Mouse (Mus musculus) midbrain, embryonic 10.5 days (tissue): Measurements from ENCODE around the gene Plpp4. TPM values are rescaled to one million over a fixed set of nuclear protein-coding genes. Genes with fewer than 3 reads are reported as not detected.
A peak's percentile ranks its signal among the peaks of the same experiment; 100 is the strongest.

Experiments used
- DNase-seq: peaks from one replicate; pipeline ENCODE4 v3.0.0-alpha.2; 2017; ENCODE audit warnings: low spot score
- H3K27ac ChIP-seq: fragments of 300-500 bp; sonication (generic); replicated peaks from 2 replicates; pipeline ENCODE4 v1.5.1; 2016; ENCODE audit warnings: mild to moderate bottlenecking
- H3K27me3 ChIP-seq: fragments of 300-500 bp; sonication (generic); 2 replicates; pipeline ENCODE4 v1.6.1; 2016; ENCODE audit warnings: low read depth, mild to moderate bottlenecking; ENCODE audit not compliant: poor library complexity, severe bottlenecking
- H3K36me3 ChIP-seq: fragments of 300-500 bp; sonication (generic); 2 replicates; pipeline ENCODE4 v1.6.1; 2016; ENCODE audit warnings: mild to moderate bottlenecking, moderate library complexity
- H3K4me1 ChIP-seq: fragments of 300-500 bp; sonication (generic); 2 replicates; pipeline ENCODE4 v1.6.1; 2016
- H3K4me3 ChIP-seq: fragments of 300-500 bp; sonication (generic); 2 replicates; pipeline ENCODE4 v1.5.1; 2016; ENCODE audit warnings: mild to moderate bottlenecking, moderate library complexity
- H3K9me3 ChIP-seq: fragments of 300-500 bp; sonication (generic); replicated peaks from 2 replicates; pipeline ENCODE4 v1.6.1; 2016; ENCODE audit warnings: mild to moderate bottlenecking
- WGBS: fragments of 180-500 bp; shearing (Covaris S2); methylation state at CpG from one replicate; pipeline ENCODE4 v1.1.7; 2016; 5-methylcytosine and 5-hydroxymethylcytosine counted together
- polyA plus RNA-seq: library from polyadenylated mRNA; unstranded; fragments of >200 nt; fragmentation: Nextera tagmentation; extraction: Ambion mirVana; gene quantifications from 2 replicates; pipeline ENCODE4 v1.2.1, GENCODE M21; 2016

The Plpp4 gene
- polyA plus RNA-seq, 1 experiment from 2014 or later = 2.7 TPM

GRCm38 (mm10) chr7:129308661-129309060 lies 51.8 kb downstream of the Plpp4 start:
- WGBS = 86% methylated on average over 6 of the region's 6 CpGs
- Histone ChIP-seq H3K36me3 (no peaks in the 10 kb centered on the region), H3K27ac (no peak overlapping the region), H3K4me1 (peaks cover 10% of the 10 kb centered on the region), H3K4me3 (no peak overlapping the region), H3K27me3 (peaks cover 4% of the 10 kb centered on the region; the same call in 1 of the 2 replicates), H3K9me3 (no peaks in the 10 kb centered on the region)
- DNase-seq = no peak

- no peak overlapping the region for H3K4me3 ChIP-seq
- H3K9me3 ChIP-seq = no peaks in the 10 kb centered on the region
- no peak overlapping the region for H3K27ac ChIP-seq
- 62% methylated on average over 6 of the region's 6 CpGs for WGBS
- H3K27me3 ChIP-seq = peaks cover 4% of the 10 kb centered on the region; the same call in 1 of the 2 replicates
- no peak for DNase-seq
- no peaks in the 10 kb centered on the region for H3K36me3 ChIP-seq
- peaks cover 12% of the 10 kb centered on the region for H3K4me1 ChIP-seq
Measured at GRCm38 (mm10) chr7:129312521-129312920, 55.7 kb downstream of the Plpp4 start.

DNA sequence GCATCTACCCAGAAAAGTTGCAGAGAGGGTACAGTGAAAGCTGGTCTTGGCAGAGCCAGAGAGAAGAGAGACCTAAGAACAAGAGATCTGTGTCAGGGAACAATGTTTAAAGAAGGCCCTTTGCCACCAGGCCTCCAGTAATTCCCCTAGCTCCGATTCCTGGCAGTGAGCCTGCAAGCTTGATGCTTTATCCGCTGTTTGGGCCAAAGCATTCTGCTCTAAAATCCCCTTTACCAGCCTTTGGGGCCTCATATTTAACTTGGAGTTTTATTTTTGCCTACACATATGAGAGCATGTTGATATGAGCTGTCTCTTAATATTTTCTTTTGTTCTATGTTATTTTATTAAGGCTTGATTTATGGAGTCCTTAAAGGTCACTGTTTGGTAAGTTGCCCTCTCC lies 57.1 kb downstream of the Plpp4 start:
- peaks cover 4% of the 10 kb centered on the region; the same call in 1 of the 2 replicates for H3K27me3 ChIP-seq
- no peak overlapping the region for H3K27ac ChIP-seq
- WGBS = 93% methylated on average over 2 of the region's 2 CpGs

DNA sequence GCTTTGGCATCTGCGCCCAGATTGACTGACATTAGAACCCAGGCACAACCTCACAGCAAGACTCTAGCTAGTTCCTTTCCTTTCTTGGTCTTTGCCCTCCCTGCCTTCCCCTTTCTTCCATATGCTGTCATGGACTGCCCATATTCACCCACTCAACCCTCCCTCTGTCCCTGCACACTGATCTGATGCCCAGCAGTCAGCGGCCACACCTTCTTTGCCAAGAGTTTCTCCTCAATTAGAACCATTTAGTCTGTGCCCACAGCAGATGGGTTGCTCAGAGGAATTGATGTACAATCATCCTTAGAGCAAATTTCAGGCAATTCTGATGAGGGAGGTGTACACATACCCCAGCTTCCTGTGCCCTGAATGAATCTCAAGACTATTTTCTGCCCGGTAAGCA lies 83.3 kb downstream of the Plpp4 start:
- WGBS = 88% methylated on average over 3 of the region's 3 CpGs
- no peaks in the 10 kb centered on the region for H3K9me3 ChIP-seq

More for the DNA sequence above, 57.1 kb downstream of the Plpp4 start:
- Histone ChIP-seq H3K4me1 (peaks cover 12% of the 10 kb centered on the region), H3K36me3 (no peaks in the 10 kb centered on the region), H3K9me3 (no peaks in the 10 kb centered on the region), H3K4me3 (no peak overlapping the region)
- DNase-seq = no peak

GRCm38 (mm10) chr7:129355561-129355960 lies 98.7 kb downstream of the Plpp4 start:
- no peaks in the 10 kb centered on the region for H3K27me3 ChIP-seq
- DNase-seq = no peak
- no peaks in the 10 kb centered on the region for H3K9me3 ChIP-seq
- 0 out of 2 replicates have a peak, but pooled peaks cover 2% of the 10 kb centered on the region for H3K4me1 ChIP-seq
- no peak overlapping the region for H3K4me3 ChIP-seq
- H3K36me3 ChIP-seq = no peaks in the 10 kb centered on the region
- 81% methylated on average over 2 of the region's 2 CpGs for WGBS
- H3K27ac ChIP-seq = no peak overlapping the region

More for the DNA sequence above, 83.3 kb downstream of the Plpp4 start:
- H3K27ac ChIP-seq = no peak overlapping the region
- no peaks in the 10 kb centered on the region for H3K4me1 ChIP-seq
- DNase-seq = no peak
- H3K36me3 ChIP-seq = no peaks in the 10 kb centered on the region
- no peak overlapping the region for H3K4me3 ChIP-seq
- H3K27me3 ChIP-seq = no peaks in the 10 kb centered on the region

DNA sequence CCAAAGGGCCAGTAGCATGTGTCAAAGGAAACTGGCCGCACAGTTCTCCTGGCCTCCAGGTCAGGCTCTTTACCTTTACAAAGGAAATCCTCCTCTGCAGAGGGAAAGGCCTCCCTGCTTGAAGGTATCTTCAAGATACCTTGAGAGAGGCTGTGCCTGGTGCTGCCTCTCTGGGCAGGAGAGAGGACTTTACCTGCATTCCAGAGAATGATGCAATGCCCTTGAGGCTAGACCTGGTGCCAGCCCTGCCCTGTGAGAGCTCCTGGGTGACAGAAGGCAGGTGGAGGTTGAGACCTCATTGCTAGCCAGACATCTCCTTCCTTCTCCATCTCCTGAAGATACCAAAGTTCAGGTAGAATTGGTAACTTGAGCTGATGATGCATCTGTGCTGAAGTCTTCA lies 118.5 kb downstream of the Plpp4 start:
- no peak for DNase-seq
- H3K27ac ChIP-seq = no peak overlapping the region
- H3K36me3 ChIP-seq = no peaks in the 10 kb centered on the region
- no peaks in the 10 kb centered on the region for H3K4me1 ChIP-seq
- no peaks in the 10 kb centered on the region for H3K27me3 ChIP-seq
- WGBS = 97% methylated on average over 1 of the region's 1 CpGs
- no peak overlapping the region for H3K4me3 ChIP-seq
- H3K9me3 ChIP-seq = no peaks in the 10 kb centered on the region

DNA sequence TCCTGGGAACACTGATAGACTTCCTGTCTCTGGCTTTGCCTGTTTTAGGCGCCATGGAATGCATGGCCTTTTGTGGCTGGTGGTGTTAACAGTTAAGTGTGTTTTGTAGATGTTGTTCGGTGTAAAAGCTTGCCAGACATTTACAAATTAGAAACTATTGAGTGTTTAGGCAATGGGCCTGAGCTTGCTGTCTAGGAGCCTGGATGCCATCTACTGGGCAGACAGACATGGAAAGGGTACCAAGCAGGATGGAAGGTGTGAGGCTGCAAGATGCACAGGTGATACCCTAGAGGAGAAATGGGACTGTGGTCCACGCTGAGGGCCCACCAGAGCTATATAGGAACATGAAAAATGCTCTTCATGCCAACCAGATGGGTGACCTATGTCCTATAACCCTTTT lies 128.3 kb downstream of the Plpp4 start:
- H3K4me1 ChIP-seq = no peaks in the 10 kb centered on the region
- DNase-seq = no peak
- H3K4me3 ChIP-seq = no peak overlapping the region
- 76% methylated on average over 3 of the region's 3 CpGs for WGBS
- no peaks in the 10 kb centered on the region for H3K9me3 ChIP-seq
- H3K27me3 ChIP-seq = no peaks in the 10 kb centered on the region
- H3K27ac ChIP-seq = no peak overlapping the region
- no peaks in the 10 kb centered on the region for H3K36me3 ChIP-seq

- WGBS = 76% methylated on average over 11 of the region's 11 CpGs
- Histone ChIP-seq H3K36me3 (no peaks in the 10 kb centered on the region), H3K27me3 (no peaks in the 10 kb centered on the region; the same call in 1 of the 2 replicates), H3K9me3 (no peaks in the 10 kb centered on the region), H3K4me3 (no peak overlapping the region), H3K27ac (no peak overlapping the region), H3K4me1 (peaks cover 7% of the 10 kb centered on the region; the same call in 1 of the 2 replicates)
- DNase-seq = no peak
Measured at GRCm38 (mm10) chr7:129392835-129393489, 136.1 kb downstream of the Plpp4 start.

- no peaks in the 10 kb centered on the region for H3K36me3 ChIP-seq
- H3K27me3 ChIP-seq = no peaks in the 10 kb centered on the region
- peaks cover 7% of the 10 kb centered on the region; the same call in 1 of the 2 replicates for H3K4me1 ChIP-seq
- H3K27ac ChIP-seq = no peak overlapping the region
- 86% methylated on average over 5 of the region's 5 CpGs for WGBS
- DNase-seq = no peak
- H3K4me3 ChIP-seq = no peak overlapping the region
- no peaks in the 10 kb centered on the region for H3K9me3 ChIP-seq
Measured at GRCm38 (mm10) chr7:129396561-129396960, 139.7 kb downstream of the Plpp4 start.

GRCm38 (mm10) chr7:129399071-129399470 lies 142.2 kb downstream of the Plpp4 start:
- H3K9me3 ChIP-seq = no peaks in the 10 kb centered on the region
- no peaks in the 10 kb centered on the region for H3K27me3 ChIP-seq
- peaks cover 18% of the 10 kb centered on the region for H3K4me1 ChIP-seq
- H3K36me3 ChIP-seq = no peaks in the 10 kb centered on the region
- no peak overlapping the region for H3K4me3 ChIP-seq
- no peak overlapping the region for H3K27ac ChIP-seq
- no peak for DNase-seq
- WGBS = 90% methylated on average over 7 of the region's 7 CpGs

DNA sequence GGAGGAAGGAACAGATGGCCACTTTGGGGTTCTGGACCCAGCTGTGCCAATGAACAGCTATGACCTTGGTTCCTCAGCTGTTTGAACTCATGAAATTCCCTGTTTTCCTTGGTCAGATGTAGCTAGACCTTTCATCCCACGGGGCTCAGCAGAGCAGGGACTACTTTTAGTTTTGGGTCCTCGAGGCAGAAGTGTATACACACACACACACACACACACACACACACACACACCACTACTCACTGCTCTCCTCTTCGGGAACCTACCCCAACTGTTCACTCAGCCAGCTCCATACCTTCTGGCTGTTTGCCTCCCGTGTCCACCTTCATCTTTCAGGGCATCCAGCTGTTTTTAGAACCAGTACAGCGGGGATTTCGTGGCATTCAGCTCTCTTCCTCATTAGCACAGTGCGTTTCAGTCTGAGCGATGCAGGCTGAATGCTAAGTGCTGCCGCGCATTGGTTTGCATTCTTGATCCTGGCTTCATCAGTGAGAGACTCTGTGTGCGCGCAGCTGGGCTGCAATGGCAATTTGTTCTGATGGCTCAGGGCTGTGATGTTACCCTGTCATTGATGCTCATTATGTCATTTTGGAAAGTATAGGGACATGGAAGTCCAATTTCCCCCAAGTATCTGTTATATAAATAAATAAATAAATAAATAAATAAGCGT lies 146.0 kb downstream of the Plpp4 start:
- H3K36me3 ChIP-seq = no peaks in the 10 kb centered on the region
- no peak for DNase-seq
- H3K4me1 ChIP-seq = peaks cover 31% of the 10 kb centered on the region
- H3K27me3 ChIP-seq = no peaks in the 10 kb centered on the region
- no peaks in the 10 kb centered on the region for H3K9me3 ChIP-seq
- no peak overlapping the region; the same call in 1 of the 2 replicates for H3K27ac ChIP-seq
- no peak overlapping the region for H3K4me3 ChIP-seq
- 83% methylated on average over 13 of the region's 13 CpGs for WGBS

GRCm38 (mm10) chr7:129406069-129406468 lies 149.2 kb downstream of the Plpp4 start:
- Histone ChIP-seq H3K36me3 (no peaks in the 10 kb centered on the region), H3K4me3 (no peak overlapping the region), H3K27me3 (no peaks in the 10 kb centered on the region), H3K4me1 (peaks cover 63% of the 10 kb centered on the region), H3K9me3 (no peaks in the 10 kb centered on the region), H3K27ac (no peak overlapping the region; the same call in 1 of the 2 replicates)
- no peak for DNase-seq
- 67% methylated on average over 7 of the region's 7 CpGs for WGBS

- Histone ChIP-seq H3K9me3 (0 out of 2 replicates have a peak, but pooled peaks cover 5% of the 10 kb centered on the region), H3K36me3 (no peaks in the 10 kb centered on the region), H3K27me3 (no peaks in the 10 kb centered on the region), H3K4me3 (no peak overlapping the region), H3K27ac (peak overlapping the region; percentile 28), H3K4me1 (peaks cover 63% of the 10 kb centered on the region)
- WGBS = 34% methylated on average over 2 of the region's 2 CpGs
- DNase-seq = no peak
Measured at GRCm38 (mm10) chr7:129412695-129413094, 155.9 kb downstream of the Plpp4 start.
